Mouse (Mus musculus): Measurements from ENCODE around the gene Col5a1.
A peak's percentile ranks its signal among the peaks of the same experiment; 100 is the strongest.

Gene Col5a1

DNA sequence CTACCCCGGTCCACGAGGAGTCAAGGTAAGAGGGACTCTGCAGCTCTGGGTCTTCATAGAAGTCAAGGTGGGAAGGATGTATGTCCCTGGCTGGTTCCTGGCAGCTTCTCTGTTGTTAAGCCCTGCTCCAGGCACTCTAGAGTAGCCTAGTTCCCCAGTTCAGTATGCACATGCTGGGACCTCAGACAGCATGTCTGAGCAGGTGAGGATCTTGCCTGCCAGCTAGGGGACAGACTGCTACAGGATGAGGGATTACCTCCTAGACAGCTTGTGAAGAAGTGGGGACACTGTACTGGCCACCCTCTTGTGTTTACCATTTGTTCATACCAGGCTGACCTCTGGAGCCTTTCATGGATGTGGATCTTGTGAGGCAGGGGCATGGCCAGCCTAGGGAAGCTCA, 94.8 kb downstream of the Col5a1 start:
- DNase-seq = no peak

DNA sequence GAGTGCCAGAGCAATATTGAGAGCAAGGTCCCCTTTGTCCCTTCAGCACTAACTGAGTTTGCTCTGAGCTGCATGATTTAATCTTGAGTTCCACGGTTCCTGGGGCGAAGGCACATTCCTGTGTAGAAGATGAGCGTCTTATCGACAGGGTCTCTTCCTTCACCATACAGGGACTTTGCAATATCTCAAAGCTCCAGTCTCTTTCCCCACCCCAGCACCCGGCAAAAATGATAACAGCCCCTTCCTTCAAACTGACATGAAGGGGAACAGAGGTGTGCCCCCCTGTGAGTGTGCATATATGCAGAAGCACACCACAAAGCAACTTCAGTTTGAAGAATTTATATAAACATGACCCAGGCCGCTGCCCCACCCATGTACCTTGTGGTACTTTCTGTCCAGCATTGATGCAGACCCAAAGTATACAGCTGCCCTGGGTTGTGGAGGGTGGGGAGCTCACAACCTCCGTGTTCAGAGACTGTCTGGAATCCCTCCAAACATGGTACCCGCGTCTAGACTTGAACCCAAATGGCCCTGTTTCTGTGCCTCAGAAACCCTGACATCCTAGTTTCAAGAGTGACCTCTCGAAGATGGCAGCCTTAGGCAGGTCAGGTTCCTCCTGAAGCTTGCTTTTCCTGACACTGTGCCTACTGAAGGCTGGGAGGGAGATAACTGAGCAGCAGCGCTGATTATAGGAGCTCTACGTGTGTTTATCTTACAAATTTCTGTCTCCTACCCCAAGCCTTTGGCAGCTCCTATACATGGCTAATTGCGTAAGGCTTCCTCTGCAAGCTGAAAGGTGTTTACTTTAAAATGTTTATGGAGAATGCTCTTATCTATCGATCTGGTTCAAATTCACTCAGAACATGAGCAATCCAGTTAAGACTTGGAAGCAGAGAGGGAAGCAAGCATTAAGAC, 95.7 kb downstream of the Col5a1 start:
- no peak for DNase-seq

DNA sequence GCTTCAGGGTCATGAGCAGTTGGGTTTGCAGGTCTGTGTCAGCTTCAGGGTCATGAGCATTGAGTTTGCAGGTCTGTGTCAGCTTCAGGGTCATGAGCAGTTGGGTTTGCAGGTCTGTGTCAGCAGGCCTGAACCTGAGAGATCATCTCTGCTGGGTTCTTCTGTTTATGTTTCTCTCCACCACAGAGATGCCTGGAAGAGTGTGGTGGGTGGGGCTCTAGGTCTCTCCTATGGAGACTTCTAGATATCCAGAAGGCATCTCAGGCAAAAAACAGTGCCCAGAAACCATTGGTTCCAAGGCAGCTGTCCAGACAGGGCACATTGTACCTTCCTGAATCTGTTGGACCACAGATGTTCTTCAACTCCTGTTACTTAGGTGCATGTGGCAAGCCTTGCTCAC, 96.9 kb downstream of the Col5a1 start:
- DNase-seq = no peak

DNA sequence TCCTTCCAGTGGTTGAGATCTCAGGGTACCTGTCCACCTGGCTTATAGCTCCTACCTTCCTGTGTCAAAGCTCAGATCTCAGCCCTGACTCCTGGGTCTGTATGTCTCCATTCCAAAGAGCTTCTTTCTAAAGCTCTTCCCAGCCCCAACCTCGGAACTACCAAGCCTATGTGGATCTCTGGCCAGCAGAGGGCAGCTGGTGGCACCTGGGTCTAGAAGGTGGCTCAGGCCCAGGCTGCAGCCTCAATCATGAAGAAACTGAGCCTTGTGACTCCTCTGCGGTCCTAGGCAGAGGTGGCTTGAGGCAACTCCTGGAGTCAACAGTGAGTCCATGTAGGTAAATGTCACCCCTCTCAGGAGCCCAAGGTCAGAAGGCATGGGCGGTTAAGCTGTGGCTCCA, 97.7 kb downstream of the Col5a1 start:
- peak; percentile 33 to 77 for DNase-seq

DNA sequence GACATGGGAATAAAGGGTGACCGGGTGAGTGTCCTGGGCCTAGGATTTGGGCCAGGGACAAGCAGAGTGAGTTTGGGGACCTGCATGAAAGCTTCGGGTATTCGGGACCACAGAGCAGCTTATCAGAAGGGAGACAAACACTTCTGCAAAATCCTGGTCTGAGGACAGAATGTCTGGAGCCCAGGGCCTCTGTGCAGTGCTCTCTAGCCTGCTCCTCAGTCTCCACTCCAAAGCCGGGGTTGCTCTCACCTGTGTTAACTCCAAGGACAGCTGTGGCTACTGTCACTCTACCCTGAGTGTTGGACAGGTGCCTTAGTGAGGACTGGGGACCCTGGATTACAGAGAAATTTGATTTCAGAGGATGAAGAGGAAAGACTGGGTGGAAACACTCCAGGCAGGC, 100.5 kb downstream of the Col5a1 start:
- no peak for DNase-seq

DNA sequence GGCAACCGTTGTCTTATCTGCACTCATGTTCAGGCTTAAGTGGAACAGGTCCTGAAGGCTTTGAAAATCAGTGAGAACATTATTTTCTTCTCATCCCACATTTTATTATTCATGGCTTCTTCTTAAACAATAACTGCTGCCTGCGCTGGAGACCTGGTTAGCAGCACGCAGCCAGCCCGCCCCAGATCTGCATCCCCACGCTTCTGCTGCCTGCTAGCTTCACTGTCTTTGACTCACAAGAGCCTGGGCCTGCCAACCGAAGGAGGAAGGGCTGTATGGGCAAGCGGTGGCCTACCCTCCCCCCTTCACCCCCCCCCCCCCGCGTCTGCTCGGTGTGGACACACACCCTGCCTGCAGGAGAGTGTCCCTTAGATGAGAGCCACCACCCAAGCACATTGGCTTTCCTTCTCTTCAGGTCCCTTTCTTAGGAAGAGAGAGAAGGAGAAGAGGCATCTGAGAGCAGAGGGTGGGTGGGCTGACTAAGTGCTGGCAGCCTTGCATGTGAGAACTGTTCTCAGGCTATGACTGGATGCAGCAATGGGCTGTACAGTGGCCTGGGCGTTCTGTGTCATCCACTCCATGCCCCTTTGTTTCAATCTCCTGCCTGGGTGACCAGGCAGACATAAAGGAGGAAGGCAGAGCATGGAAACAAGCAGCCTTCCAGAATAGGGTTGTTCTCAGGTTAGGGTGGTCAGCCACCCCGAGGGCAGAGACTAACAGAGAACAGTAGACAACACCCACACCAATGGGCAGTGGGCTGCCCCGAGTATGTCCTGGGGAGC, 104.4 kb downstream of the Col5a1 start:
- no peak for DNase-seq

DNA sequence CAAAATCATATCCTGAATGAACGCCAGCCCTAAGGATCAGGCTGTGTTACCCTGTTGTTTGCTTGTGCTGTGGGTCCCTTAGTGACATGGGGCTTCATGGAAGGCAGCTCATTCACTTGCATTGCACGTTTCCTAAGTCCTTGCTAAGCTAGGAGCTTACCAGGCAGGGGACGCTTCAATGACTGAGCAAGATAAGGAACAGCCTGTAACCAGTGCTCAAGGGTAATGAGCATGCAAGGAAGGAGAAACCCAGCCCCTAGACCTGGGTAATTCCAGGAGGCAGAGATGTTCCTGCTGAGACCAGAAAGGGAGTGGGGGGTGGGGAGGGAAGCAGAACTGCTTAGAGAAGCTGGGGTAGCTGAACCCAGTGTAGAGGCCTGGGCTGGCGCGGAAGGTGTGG, 107.2 kb downstream of the Col5a1 start:
- DNase-seq = peak in 1 of 2 experiments; percentile 35

DNA sequence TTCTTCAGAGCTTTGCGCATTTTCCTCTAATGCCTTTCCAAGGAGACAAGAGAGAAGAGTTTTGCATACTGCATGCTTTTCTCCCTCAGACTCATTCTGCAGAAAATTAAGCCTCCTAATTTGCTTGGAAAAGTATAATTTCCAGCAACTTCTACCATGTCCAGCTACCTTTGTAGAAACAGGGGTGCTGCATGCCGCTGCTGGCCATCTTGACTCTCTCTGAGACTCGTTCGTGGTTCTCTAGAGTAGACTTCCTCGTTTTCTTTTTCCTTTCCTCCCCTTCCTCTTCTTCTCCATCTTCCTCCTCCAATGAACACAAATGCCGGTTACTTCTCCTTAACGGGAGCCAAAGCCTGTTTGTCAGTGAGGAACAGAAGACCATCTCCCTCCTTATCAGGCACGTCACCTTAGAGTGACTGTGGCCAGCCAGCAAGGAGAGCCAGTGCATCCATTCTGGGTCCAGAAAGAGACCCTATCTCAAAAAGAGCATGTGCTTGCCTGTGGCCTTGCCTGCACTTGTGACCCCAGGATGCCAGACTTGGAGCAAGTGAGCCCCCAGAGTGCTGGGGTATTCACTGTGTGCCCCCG, 113.9 kb downstream of the Col5a1 start:
- DNase-seq = no peak

DNA sequence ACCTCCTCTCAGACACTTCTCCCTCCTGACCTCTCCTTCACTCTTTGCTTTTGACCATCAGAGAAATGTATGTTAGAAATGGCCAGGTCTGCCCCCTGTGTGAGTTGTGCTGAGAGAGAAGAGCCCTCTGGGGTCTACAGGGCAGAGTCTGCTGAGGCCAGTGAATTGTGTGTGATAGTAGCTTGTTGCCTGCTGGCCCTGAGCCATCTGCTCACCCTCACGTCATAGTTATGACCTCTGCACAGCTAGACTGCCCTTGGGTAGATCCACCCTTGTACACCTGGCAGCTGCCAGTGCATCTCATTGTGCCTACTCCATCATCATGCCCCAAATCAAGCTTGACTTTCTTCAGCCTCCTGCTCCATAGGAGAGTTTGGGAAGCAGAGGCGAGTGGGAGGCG, 114.4 kb downstream of the Col5a1 start:
- no peak for DNase-seq

DNA sequence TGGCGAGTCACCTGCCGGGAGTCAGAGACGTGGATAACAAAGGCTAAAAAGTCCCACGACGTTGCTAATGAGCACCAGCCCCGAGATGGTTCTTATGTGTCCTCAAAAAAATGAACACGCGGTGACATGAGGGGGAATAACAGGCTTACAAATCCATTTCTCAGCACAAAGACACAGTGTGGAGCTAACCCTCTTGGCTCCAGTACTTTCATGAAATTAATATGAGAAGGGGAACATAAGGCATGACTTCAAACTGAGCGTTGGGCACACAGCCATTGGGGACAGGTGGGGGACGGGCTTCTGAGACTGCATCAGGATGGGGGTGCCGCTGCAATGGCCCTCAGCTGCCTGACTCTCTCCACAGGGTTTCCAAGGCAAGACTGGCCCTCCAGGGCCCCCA, 115.0 kb downstream of the Col5a1 start:
- no peak for DNase-seq

DNA sequence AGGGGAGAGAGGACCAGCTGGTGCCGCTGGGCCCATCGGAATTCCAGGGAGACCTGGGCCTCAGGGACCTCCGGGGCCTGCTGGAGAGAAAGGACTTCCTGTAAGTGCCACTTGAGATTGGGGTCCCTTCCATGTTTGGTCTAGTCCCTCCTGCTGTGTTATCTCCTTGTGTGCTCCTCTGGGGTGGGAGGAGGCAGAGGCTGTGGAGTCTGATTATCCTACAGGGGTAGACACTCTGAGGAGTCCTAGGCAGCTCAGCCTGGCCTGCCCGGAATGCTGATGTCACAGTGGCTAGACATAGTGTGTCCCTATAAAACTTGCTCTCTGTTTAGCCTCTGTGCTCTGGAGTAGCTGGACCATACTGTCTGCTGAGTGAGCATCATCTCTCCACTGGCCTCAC, 119.0 kb downstream of the Col5a1 start:
- DNase-seq = no peak

DNA sequence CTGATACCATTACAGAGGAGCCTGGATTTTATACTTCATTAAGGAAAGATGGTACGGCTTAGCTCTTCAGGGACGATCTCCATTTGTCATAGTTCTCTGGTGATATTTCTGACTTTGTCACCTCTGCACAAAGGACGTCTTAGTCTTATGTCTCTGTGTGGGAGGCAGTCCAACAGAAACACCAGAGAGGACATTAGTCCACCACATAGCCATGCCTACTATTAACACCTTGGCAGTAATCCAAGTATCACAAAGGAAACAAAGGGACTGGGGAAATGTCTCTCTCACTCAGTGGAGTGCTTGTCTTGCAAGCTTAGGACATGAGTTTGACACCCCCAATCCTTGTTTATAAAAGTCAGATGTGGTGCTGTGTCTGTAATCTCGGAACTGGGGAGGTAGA, 122.0 kb downstream of the Col5a1 start:
- DNase-seq = peak; percentile 11 to 17

DNA sequence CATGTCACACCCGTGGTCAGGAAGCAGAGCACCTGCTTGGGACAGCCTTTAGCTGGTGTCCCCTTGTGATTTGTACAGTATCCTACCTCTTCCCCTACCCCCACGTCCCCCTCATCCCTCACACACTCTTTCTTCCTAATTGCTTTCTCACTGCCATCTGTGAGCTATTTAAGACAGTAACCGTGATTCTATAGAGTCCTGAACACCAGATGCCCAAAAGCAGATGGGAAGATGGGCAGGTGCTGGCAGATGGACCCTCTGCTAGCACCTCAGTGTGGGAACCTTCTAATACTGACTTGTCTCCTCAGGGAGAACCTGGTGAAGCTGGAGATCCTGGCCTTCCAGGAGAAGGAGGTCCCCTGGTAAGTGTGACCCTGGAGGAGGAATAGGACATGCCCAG, 126.1 kb downstream of the Col5a1 start:
- DNase-seq = no peak

DNA sequence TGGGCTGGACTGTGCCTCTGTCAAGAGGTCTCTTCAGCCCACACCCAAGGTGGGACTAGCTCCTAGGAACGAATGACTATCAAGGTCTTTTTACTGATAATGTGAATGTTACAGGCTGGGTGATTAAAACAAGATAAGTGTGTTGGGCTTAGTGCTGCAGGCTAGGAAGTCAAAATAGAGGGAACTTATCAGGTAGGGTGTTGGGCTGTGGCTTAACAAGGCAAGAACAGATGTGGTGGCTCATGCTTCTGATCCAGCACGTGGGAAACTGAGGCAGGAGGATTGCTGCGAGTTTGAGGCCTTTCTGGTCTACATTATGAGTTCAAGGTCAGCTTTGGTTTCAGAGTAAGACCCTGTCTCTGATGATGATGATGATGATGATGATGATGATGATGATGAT, 128.6 kb downstream of the Col5a1 start:
- no peak for DNase-seq

DNA sequence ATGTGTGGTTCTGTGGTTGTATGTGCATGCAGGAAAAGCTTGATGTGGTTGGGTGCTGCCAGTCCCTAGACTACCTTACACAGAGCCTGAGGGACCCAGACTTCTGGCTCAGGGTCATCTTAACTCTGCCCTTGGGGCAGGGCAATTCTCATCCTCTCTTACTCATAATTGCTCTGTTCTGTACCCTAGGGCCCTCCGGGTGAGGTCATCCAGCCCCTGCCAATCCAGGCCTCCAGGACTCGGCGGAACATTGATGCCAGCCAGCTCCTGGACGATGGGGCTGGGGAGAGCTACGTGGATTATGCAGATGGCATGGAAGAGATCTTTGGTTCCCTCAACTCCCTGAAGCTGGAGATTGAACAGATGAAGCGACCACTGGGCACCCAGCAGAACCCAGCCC, 138.2 kb downstream of the Col5a1 start:
- DNase-seq = no peak

DNA sequence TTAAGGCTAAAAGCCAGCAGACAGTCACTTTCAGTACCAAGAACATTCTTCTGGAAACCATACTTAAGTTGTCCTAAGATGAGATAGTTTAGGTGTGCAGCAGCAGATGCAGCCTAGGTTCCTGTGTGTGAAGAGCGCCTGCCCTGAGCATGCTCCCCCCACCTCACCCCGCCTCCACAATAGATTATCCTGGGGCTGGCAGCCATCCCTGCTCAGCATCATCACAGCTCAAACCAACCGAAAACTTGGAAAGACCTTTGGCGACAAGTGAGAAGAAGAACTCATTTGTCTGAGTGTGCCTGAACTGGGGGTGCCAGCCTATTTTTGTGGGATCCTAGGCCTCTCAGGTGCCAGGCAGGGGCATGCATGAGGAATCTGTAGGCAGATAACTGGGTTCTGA, 139.6 kb downstream of the Col5a1 start:
- no peak for DNase-seq

DNA sequence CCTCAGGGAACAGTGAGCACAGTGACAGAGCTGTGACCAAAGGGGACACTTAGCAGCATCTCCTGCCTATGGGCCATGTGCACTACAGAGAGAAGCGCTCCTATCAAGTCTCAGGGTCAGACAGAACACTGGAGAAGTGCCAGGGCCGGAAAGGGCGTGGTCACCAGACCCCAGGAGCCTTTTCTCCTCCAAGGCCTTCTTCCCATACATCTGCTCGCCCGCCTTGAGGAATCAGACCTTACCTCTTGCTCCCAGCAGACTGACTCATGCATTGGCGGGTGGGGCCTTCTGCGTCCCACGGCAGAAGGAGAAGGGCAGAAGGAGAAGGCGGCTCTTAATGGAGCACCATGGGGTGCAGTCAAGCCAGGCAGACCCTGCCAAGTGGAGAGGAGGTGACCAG, 145.6 kb downstream of the Col5a1 start:
- DNase-seq = no peak

DNA sequence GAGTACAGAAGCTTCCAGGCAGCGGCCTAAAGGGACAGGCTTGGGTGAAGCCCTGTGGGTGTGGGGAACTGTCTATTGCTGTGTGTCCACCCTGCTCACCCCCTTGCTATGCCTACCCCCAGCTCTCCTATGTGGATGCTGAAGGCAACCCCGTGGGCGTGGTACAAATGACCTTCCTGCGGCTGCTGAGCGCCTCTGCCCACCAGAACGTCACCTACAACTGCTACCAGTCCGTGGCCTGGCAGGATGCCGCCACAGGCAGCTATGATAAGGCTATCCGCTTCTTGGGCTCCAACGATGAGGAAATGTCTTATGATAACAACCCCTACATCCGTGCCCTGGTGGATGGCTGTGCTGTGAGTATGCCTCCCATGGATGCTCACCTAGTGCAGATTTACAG, 146.2 kb downstream of the Col5a1 start:
- no peak for DNase-seq

DNA sequence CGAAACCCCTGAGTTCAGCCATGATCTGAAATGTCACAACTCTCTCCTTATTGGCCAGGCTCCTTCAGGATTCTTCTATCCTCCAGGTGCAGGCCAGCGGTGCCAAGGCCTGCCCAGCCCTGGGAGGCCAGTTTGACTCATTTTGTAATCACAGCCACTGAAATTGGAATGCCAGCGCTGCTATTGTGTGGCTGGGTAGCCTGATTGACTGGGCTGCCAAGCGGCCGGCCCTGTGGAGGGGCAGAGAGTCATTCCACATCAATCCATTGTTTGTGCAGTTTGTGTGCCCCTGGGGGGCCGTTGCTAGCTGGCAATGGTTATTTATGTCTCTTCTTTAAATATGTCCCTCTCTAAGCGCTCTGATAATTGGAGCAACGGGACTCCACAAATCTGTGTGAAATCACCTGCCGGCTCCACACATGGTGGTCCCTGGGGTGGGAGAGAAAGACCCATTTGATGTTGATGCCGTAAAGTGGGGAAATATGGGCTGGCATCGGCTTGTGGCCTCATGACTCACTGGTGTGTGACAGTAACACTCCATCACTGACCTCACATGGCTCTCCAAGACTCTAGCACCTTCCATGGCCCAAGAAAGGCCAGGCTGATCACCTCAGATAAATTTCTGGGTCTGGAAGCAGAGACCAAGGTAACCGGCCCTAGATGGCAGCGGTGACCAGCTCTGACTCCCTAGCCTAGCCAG, 147.9 kb downstream of the Col5a1 start:
- DNase-seq = no peak

DNA sequence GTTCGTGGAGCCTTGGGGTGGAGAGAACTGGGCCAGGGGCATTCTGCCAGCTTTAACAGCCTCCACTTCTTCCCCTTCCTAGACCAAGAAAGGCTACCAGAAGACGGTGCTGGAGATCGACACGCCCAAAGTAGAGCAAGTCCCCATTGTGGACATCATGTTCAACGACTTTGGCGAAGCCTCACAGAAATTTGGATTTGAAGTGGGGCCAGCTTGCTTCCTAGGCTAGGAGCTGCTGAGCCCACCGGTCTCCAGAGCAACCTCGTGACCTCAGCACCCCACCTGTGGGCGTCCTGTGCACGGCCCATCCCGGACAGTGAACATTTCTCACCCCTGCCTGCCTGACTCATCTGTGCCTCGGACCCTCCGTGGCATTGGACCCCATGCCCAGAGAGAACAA, 150.6 kb downstream of the Col5a1 start:
- no peak for DNase-seq

DNA sequence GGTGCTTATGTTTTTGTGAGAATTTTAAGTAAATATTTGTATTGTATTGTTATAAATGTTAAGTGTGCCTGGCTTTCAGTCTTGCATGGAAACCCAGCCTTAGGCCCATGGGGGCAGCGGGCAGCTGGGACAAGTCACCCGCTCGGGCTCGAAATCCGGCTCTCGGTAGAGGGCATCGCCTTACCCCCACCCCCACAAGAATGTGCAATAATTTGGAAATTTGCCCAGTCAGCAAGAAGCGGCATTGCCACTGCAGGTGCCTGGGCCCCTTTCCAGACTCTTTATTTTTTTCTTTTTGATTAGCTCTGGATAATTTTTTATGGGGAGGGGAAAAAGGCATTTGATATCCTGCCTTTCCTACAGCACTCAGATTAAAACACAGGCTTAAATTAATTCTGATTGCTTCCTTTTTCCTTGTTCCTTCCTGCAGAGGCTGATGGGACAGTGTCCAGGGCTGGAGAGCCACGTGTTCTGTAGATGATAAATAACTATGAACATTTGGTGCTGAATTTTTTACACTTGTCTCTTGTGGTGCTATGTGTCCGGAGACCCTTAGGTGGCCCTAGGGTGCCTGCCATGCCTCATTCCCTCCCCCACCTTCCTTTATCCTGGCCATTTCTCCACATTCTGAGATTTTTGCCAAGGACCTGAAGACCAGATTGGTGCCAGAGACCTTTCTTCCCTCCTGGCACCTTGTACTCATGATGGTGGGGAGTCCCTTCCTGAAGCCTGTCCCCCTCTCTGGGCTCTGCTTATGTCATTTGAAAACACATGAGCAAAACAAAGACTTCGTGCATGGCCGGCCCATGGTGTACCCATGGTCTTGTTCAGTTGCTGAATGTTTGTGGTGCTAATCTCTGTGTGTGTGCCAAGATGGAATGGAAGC, 151.5 kb downstream of the Col5a1 start:
- peak; percentile 38 to 44 for DNase-seq
